Mouse (Mus musculus): ENCODE measurements around the gene Gsk3a. TPM values are rescaled to one million over a fixed set of nuclear protein-coding genes. Genes with fewer than 3 reads are reported as not detected.

Gene Gsk3a
- polyA plus RNA-seq, 1 experiment, result 94.8 TPM

DNA sequence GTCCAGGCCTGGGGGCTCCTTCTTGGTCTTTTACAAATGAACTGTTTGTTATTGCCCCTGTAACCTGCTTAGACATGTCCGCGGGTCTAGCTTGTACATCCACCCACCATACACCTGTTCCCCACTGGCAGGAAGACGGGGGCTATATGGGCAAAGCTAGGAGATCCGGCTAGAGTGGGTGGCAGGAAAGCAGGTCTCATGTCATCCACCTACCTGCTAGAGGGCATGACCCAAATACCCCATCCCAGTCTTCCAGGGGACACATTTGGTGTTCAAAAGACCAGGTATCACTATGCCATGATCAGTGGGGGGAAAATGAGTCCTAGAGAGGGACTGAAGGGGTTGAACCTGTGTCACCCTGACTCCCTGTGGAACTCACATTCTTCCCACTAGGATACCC lies 39.8 kb upstream of the Gsk3a start:
- TF ChIP-seq POLR2A (IDR thresholded peaks at IDR 0.05; ENCODE audit: control insufficient read depth, low read depth, low read length), result no peak
- TF ChIP-seq CTCF (IDR thresholded peaks at IDR 0.05; ENCODE audit: control insufficient read depth, insufficient read depth, insufficient replicate concordance, low read depth, low read length), result no peak
- peaks cover 36% of the 10 kb centered on the region for H3K4me1 ChIP-seq (ENCODE audit: control insufficient read depth, insufficient read depth, low read length)
- H3K4me3 ChIP-seq (ENCODE audit: control insufficient read depth, low read depth, low read length), result no peak overlapping the region
- H3K27me3 ChIP-seq (ENCODE audit: control insufficient read depth, insufficient read depth, low read length), result no peaks in the 10 kb centered on the region
- no peak overlapping the region for H3K27ac ChIP-seq (ENCODE audit: control insufficient read depth, insufficient read depth, low read depth, low read length)
- H3K36me3 ChIP-seq (ENCODE audit: control insufficient read depth, insufficient read depth, low read length), result no peaks in the 10 kb centered on the region

DNA sequence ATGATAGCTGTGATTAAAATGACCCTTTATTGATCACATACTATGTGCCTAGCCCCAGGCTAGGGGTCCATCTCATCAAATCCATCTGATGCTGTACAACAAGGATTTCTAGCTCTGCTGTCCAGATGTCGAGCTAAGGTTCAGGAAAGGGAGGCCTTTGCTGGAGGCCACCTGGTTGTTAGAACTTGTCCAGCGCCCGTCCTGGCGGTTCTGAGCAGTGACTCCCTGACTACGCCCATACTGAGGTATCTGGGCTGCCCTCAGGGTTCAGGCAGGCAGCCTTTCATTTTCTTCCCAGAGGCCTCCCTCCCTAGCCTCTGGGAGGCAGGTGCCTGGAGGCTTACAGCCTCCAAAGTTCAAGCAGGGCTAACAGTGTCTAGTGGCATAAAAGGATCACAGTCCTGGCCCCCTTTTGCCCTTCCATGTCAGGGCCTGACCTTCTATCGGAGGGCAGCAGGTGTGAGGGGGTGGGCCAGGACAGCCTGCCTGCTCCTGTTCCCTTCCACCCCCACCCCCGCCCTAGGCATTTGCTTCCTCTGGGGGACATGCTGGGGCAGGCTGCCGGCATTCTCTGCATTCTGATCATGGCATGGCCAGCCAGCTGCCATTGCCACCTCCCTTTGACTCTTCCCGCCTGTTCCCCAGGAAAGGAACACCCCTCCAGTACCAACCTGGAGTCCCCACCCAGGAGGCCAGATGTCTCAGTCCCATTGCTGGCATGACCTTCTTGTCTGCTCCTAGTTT lies 38.1 kb upstream of the Gsk3a start:
- H3K27me3 ChIP-seq (ENCODE audit: control insufficient read depth, insufficient read depth, low read length), result no peaks in the 10 kb centered on the region
- H3K36me3 ChIP-seq (ENCODE audit: control insufficient read depth, insufficient read depth, low read length), result no peaks in the 10 kb centered on the region
- H3K27ac ChIP-seq (ENCODE audit: control insufficient read depth, insufficient read depth, low read depth, low read length), result no peak overlapping the region
- TF ChIP-seq POLR2A (IDR thresholded peaks at IDR 0.05; ENCODE audit: control insufficient read depth, low read depth, low read length) (no peak), CTCF (IDR thresholded peaks at IDR 0.05; ENCODE audit: control insufficient read depth, insufficient read depth, insufficient replicate concordance, low read depth, low read length) (no peak)
- no peak overlapping the region for H3K4me3 ChIP-seq (ENCODE audit: control insufficient read depth, low read depth, low read length)
- peaks cover 26% of the 10 kb centered on the region for H3K4me1 ChIP-seq (ENCODE audit: control insufficient read depth, insufficient read depth, low read length)

DNA sequence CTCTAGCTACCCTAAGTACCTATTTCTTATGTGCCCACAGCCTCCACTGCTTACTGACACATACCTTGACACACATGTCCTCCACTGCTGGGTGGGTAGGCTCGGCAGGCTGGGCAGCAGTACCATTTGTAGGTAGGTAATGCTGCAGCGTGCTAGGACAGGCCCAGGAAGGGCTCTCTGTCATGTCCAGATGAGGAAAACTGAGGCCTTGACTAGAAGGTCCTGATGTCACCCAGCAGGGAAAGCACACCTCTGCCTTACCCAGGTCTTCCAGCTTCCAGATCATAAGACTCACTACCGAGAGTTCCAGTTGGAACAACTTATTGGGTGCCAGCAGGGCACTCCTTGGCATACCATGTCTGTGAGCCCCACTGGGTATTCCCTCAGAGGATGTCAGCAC lies 37.3 kb upstream of the Gsk3a start:
- Histone ChIP-seq H3K27ac (ENCODE audit: control insufficient read depth, insufficient read depth, low read depth, low read length) (no peak overlapping the region), H3K4me3 (ENCODE audit: control insufficient read depth, low read depth, low read length) (no peak overlapping the region), H3K27me3 (ENCODE audit: control insufficient read depth, insufficient read depth, low read length) (no peaks in the 10 kb centered on the region), H3K36me3 (ENCODE audit: control insufficient read depth, insufficient read depth, low read length) (no peaks in the 10 kb centered on the region), H3K4me1 (ENCODE audit: control insufficient read depth, insufficient read depth, low read length) (peaks cover 19% of the 10 kb centered on the region)
- TF ChIP-seq CTCF (IDR thresholded peaks at IDR 0.05; ENCODE audit: control insufficient read depth, insufficient read depth, insufficient replicate concordance, low read depth, low read length) (no peak), POLR2A (IDR thresholded peaks at IDR 0.05; ENCODE audit: control insufficient read depth, low read depth, low read length) (no peak)

DNA sequence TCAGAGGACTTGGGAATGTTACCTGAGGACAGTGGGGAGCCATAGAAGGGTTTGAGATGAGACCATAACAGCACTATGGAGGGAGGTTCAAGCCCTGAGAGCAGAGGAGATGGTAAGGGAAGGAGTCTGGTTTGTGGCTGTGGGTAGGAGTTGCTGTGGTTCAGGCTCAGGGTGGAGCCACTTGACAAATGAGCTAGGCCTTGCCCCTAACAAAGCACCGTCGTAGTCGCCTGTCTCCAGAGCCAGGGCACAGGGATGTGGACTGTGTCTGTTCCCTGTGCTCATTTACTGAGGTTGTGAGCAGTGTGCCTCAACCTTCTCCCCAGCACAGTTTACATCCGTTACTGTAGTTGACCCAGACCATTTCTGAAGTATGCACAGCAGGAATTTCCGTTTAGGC lies 36.9 kb upstream of the Gsk3a start:
- Histone ChIP-seq H3K4me1 (ENCODE audit: control insufficient read depth, insufficient read depth, low read length) (peaks cover 15% of the 10 kb centered on the region), H3K36me3 (ENCODE audit: control insufficient read depth, insufficient read depth, low read length) (no peaks in the 10 kb centered on the region), H3K27ac (ENCODE audit: control insufficient read depth, insufficient read depth, low read depth, low read length) (no peak overlapping the region), H3K4me3 (ENCODE audit: control insufficient read depth, low read depth, low read length) (no peak overlapping the region), H3K27me3 (ENCODE audit: control insufficient read depth, insufficient read depth, low read length) (no peaks in the 10 kb centered on the region)
- TF ChIP-seq CTCF (IDR thresholded peaks at IDR 0.05; ENCODE audit: control insufficient read depth, insufficient read depth, insufficient replicate concordance, low read depth, low read length), result no peak
- no peak for TF ChIP-seq POLR2A (IDR thresholded peaks at IDR 0.05; ENCODE audit: control insufficient read depth, low read depth, low read length)

DNA sequence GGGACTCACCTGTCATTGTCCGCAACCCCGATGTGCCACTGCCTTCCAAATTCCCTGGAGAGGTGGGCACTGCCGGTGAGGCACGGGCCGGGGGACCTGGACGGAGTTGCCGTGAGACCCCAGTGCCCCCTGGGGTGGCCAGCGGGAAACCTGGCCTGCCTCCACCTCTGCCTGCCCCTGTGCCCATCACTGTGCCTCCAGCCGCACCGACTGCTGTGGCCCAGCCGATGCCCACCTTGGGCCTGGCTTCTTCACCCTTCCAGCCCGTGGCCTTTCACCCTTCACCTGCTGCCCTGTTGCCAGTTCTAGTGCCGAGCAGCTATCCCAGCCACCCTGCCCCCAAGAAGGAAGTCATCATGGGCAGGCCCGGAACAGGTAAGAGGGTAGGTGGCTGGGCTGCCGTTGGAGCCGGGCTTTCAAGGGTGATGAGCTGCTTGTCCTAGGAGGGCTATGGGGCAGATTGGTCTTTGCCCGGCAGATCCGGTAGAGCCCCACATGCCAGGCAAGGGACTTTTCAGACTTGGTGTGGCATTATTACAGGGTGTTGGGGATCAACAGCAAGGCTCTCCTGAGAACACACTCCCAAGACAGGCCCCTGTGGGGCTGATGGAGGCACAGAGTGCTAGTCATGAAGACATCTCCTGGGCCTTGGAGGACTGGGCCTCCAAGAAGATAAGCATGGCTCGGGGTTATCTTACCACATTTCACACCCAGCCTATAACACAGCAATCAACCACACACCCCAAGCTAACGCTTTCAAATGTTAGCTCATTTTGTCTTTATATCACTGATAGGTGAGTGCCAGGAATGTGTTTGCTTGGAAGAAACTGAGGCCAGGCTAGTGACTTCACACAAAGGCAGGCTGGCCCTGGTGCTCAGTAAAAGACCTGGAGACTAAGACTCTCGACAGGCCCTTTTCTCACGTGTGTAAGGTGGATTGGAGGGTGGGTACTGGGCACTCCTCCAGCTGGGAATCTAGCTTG lies 35.9 kb upstream of the Gsk3a start:
- H3K36me3 ChIP-seq (ENCODE audit: control insufficient read depth, insufficient read depth, low read length), result no peaks in the 10 kb centered on the region
- no peaks in the 10 kb centered on the region for H3K27me3 ChIP-seq (ENCODE audit: control insufficient read depth, insufficient read depth, low read length)
- no peak overlapping the region for H3K27ac ChIP-seq (ENCODE audit: control insufficient read depth, insufficient read depth, low read depth, low read length)
- peaks cover 13% of the 10 kb centered on the region for H3K4me1 ChIP-seq (ENCODE audit: control insufficient read depth, insufficient read depth, low read length)
- no peak for TF ChIP-seq POLR2A (IDR thresholded peaks at IDR 0.05; ENCODE audit: control insufficient read depth, low read depth, low read length)
- H3K4me3 ChIP-seq (ENCODE audit: control insufficient read depth, low read depth, low read length), result no peak overlapping the region

DNA sequence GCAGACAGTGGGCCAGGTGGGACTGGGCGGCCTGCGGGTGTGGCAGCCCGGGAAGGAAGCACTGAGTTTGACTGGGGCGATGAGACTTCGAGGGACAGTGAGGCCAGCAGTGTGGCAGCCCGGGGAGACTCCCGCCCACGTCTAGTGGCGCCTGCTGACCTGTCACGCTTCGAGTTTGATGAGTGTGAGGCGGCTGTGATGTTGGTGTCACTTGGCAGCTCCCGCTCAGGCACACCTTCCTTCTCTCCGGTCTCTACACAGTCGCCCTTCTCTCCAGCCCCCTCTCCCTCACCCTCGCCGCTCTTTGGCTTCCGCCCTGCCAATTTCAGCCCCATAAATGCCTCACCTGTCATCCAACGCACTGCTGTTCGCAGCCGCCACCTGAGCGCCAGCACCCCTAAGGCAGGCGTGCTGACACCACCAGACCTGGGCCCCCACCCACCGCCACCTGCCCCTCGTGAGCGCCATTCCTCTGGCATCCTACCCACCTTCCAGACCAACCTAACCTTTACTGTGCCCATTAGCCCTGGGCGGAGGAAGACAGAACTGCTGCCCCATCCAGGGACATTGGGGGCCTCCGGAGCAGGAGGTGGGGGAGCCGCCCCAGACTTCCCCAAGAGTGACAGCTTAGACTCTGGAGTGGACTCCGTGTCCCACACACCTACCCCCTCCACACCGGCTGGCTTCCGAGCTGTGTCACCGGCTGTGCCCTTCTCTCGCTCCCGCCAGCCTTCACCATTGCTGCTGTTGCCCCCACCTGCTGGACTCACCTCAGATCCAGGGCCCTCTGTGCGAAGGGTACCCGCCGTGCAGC lies 35.0 kb upstream of the Gsk3a start:
- H3K4me1 ChIP-seq (ENCODE audit: control insufficient read depth, insufficient read depth, low read length), result peaks cover 12% of the 10 kb centered on the region
- H3K4me3 ChIP-seq (ENCODE audit: control insufficient read depth, low read depth, low read length), result no peak overlapping the region

More for the DNA sequence above, 35.0 kb upstream of the Gsk3a start:
- H3K27ac ChIP-seq (ENCODE audit: control insufficient read depth, insufficient read depth, low read depth, low read length), result no peak overlapping the region
- TF ChIP-seq POLR2A (IDR thresholded peaks at IDR 0.05; ENCODE audit: control insufficient read depth, low read depth, low read length) (no peak), CTCF (IDR thresholded peaks at IDR 0.05; ENCODE audit: control insufficient read depth, insufficient read depth, insufficient replicate concordance, low read depth, low read length) (no peak)
- H3K36me3 ChIP-seq (ENCODE audit: control insufficient read depth, insufficient read depth, low read length), result no peaks in the 10 kb centered on the region
- no peaks in the 10 kb centered on the region for H3K27me3 ChIP-seq (ENCODE audit: control insufficient read depth, insufficient read depth, low read length)
